Mouse (Mus musculus) common myeloid progenitor, adult 5-6 weeks (primary cell): Measurements from ENCODE around the gene Crlf2. TPM values are rescaled to one million over a fixed set of nuclear protein-coding genes. Genes with fewer than 3 reads are reported as not detected.

Experiments
- ATAC-seq: replicated peaks from 2 replicates; pipeline ENCODE4 v1.8.0; 2016; ENCODE audit warnings: low read depth, mild to moderate bottlenecking, moderate TSS enrichment, inconsistent platforms; ENCODE audit not compliant: poor library complexity, severe bottlenecking
- total RNA-seq: library from RNA; stranded (forward); fragments of 200-1000, 187-1606 nt; gene quantifications from 2 replicates; pipeline ENCODE4 v1.2.3, GENCODE M21; 2017

The Crlf2 gene
- total RNA-seq, result 15.4 and 28.1 TPM in 2 replicates

DNA sequence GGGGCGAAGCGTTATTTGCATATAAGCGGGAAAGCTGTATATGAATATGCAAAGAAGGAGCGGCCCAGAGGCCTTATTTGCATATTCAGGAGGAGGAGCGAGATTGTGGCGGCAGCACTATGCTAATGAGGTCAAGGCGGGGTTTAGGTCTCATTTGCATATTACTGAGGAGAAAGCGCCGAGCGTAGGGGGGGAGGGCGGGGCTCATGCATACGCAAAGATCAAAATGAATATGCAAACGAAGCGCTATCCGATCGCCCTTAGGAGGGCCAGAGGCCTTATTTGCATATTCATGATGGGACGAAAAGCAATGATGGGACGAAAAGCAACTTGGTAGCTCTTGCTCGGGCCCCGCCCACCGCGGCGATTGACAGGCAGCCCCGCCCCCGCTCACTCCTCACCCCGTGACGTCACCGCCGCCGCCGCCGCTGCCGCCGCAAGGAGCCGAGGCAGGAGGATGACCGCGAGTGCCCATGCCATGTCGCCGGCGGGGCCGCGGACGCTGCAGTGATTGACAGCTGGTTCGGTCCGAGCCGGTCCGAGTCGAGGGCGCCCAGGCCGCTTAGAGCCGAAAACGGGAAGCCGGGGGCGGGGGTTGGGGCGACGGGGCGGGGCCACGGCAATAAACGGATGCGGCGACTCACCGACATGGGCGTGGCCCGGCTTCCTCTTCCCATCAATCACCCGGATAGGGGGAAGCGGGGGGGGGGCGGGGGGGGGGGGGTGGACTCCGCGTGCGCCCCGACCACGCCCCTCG is at the start of gene Crlf2:
Gene Crlf2 (minus strand): TSS at position 590 of the 757 bp plus-strand sequence.
- ATAC-seq, result peak; percentile 27

DNA sequence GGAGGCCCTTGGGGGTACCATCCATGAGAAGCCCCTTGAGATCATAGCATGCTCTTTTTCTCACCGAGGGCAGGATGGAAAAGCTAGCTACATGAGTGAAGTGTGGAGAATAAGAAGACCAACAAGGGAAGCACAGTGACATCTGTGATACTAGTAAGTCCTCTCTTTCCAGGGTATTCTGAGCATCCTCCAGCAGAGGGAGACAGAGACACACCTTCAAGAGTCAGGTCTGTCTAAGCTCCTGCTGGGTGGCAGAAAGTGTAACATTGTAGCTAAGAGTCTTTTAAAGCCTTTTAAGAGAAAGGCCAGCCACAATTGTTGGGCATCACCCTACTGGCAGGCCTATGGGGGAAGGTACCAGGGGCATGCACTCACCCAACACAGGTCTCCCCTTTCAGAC is 43.8 kb upstream of the Crlf2 start:
- ATAC-seq, result peak; percentile 87

DNA sequence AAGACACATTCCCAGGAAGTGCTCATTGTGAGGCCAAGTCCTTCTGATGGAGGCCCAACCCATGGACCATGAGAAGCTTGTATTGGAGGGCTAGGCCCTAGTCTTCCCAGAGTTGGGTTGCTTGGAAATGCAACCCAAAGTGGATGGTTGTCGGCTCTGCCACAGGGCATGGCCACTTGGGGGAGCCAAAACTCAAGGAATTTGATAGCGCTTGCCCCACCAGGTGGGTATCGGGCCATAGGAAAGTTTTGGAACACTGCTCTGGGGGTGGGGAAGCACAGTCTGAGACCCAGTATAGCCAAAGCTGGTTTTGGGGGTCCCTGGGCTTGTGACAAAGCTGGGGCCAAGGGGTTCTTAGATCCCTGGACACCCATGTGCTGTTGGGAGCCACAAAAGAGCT is 42.3 kb upstream of the Crlf2 start:
- ATAC-seq, result peak; percentile 71

DNA sequence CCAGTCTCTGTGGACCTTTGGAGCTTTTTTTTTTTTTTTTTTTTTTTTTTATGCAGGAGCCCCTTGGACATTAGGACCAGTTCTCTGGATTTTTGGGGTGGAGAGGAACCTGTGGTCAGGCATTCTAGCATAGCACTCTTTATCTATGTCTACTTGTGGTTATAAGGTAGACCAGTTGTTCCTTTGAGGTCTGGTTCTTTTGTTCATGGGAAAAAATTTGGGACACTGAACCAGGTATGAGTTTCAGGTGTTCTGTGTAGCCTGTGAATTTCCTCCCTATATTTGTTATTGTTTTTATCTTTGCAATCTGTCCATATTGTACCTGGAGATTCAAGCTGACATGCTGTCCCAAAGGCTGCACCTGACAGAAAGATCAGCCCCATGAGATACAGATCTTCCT is 40.1 kb upstream of the Crlf2 start:
- no peak for ATAC-seq

DNA sequence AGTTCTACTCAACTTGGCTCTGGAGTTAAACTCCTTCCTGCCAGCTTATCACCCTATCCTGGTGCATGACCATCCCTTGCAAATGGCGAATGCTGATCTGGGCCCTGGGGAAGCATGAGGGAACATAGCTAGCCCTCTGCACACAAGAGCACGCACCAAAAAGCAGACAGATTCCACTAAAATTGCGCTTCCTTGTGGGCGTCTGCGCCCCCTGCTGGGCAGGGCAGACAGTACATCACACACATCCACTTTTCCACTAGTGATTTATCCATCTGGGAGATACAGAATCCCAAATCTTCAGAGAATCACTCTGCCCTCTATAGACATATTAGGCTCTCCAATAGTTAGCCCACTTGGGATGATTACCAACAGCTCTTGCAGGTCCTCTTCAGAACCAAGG is 37.9 kb upstream of the Crlf2 start:
- peak; percentile 79 for ATAC-seq

DNA sequence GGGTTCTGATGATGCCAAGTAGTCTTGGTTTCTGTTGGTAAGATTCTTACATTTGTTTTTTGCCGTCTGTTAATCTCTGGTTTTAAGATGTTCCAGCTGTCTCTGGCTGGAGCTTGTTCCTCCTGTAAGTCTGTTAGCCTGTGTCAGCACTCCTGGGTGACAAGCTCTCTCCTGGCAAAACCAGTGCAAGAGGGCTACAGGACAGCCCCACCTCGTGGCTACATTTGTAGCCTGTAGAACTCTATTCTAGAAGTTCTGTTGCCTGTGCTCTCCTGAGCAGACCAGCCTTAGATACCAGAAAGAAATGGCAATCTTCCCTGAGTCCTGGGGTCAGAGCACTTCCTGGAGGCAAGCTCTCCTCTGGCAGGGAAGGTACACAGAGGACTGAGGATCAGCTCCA is 4.0 kb upstream of the Crlf2 start:
- no peak for ATAC-seq

DNA sequence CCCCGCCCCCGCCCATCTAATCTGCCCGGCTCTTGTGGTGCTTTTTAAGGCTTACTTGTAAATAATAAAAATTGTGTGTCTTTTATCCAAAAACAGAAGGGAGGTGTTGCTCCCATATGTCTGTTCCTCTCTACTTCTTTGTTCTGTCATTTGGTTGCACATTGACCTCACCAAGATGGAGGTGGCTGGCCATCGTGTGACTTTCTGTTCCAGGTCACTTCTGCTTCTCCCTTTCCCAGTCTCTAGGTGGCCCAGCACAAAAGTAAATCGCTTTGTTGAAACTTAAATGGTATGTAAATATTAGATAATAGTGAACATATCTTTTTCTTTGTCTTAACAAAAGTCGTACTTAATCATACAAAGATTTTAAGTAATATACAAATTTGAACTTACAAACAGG is 398 bp upstream of the Crlf2 start:
- ATAC-seq, result no peak

DNA sequence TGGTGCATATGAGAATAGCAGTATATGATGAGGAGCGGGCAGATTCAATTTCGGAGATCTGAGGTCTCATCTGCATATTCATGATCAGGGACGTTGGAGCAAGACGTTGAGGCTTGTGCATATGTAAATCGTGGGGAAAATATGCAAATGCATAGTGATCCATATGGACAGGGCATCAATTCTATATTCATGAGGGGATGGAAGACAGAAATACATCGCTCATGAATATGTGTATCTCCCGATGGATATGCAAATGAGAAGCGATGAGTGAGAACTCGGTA is 730 bp downstream of the Crlf2 start:
- ATAC-seq, result no peak; the same call in 1 of the 2 replicates

DNA sequence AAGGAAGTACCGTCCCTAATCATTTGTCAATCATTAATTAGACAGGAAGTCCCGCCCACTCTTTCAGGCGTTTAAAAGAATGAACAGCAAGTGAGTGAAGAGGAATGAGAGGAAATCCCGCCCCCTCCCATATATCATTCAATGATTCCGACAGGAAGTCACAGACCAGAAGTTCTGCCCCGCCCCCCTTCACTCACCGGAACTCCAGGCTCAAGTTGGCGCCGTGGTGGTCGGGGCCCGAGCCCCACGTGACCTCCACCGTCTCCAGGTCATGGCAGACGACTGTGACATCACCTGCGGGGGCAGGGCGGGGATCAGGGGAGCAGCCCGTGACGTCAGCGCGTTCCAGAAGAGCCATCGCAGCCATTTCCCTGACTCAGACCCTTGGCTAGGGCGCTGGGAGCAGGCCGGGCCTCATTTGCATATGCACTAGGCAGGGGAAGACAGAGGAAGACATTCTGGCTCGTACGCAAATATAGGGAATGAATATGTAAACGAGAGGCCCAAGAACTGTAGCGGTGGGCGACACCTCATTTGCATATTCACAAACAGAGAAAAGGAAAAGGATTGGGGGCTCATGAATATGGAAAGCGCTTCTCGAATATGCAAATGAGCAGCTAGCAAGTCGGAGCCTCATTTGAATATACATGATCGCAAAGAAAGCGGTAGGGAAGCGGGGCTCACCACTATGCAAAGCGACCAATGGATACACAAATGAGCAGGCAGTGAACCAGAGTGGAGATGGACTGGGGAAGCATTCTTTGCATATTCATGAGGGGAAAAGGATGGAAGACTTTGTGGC is 1.3 kb downstream of the Crlf2 start:
- ATAC-seq, result peak; percentile 41

DNA sequence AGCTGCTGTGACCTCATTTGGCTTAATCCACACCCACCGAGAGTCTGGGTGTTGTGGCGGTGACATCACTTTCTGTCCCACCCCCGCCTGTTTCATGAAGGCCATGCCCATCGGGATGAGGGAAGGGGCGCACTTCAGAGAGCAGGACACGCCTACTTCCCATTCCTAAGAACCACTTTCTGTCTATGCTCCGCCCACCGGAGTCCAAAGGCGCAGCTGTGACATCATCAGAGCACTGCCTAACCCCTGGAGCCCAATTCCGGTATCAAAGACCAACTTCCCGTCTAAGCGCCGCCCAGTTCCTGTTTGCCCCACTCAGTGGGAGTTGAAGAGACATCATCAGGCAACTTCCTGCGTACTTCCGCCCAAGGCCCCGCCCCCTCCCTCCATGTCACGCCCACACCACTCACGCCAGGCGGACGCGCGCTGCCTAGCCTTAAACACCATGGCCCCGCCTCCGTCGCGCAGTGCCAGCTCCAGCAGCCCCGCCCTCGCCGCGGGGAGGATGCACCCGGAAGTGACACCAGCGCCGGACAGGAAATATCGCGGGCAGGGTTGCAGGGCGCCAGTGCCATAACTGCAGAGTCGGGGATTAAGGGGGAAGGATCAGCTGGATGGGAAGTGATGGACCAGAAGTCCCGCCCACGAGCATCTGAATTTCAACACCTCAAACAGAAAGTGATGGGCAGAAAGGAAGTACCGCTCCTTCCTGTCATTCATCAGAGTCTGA is 2.0 kb downstream of the Crlf2 start:
- ATAC-seq, result peak; percentile 33

DNA sequence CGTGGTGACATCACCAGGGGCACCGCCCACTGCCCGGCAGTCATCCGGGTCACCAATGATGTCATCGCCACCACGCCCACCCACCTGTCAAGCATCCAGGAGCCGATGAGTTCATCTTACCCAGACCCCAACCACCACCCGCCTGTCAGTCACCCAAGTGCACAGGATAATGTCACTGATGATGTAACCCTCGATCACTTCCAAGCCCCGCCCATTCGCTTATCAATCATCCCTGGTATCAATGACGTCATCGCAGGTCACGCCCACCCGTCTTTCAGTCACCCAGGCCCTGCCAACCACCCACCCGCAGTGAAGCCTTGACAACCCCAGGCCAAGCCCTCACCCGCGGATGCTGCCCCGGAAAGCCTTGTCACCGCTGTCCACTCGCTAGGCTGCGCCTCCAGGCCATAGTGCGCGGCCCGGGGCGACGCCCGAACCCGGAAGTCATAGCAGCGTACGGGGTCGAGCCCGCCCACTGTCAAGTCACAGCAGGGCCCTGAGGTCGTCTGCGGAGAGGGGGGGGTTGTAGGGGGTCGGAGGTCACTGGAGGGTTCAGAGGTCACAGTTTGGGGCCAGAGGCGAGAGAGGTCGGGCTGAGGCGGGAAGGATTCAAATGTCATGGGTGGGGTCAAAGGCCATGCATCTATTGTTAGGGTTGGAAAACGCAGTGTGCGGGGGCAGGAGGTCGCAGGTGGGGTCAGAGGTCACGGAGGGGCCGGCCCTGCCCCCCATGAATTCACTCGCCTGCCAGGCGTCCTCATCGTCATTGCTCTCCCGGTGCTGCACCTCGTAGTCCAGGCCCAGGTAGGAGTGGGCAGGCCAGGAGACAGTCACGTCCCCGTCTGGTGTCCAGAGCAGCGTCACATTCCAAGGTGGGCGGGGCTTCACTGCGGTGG is 2.9 kb downstream of the Crlf2 start:
- no peak for ATAC-seq

DNA sequence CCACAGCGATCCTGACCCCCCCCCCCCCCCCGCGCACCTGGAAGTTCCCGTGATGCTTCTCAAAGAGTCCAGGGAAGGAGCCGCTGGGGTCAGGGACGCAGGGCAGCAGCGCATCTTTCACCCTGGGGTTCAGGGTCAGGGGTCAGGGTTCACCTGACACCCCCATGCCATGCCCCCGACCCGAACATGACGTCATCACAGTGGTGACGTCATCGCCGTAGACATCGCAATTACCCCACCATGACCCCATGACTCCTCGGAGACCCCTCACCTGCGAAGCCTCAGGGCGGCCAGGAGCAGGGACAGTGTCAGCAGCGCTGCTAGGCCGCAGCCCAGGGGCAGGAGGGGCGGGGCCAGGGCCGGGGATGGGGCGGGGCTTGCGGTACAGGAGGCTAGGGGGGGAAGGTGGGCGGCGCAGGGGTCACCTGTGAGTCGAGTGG is 3.5 kb downstream of the Crlf2 start:
- ATAC-seq, result no peak

DNA sequence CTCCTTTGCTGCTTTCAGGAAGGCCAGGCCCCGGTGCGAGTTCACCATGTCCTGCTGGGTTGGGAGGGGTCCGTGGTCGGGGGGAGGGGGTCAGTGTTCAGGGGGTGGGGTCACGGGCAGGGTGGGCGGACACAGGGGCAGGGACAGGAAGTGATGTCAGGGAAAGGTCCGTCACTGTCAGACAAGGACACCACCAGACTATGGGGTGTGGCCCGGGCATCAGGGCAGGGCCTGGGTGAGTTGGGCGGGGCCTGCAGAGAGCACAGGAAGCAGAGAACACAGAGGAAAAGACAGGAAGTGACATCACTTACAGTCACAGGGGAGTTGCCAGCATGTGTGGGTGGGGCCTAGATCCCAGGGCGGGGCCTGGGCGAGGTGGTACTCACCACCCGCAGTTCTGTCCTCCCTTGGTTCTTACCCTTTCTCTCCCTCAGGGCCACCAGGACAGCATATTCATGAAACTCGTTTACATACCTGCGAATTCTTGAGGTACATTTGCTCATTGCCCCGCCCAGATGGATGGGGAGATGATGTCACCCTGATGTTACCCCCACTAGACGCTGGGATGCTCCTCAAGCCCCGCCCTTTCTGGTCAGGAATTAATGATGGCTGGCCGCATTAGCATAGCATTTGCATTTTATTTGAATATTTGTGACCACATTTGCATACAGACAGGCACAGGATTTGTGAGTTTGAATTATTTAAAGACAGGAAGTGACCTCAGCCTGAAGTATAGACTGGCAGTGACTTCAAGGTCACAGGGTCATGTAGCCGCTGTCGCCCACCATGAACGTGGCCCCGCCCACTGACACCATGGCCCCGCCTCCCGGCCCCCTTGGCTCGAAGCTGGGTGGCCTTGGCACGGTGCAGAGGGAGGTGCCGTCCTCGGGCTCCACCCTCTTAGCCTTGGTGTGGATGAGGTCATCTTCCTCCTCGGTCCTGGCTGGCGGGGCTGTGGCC is 4.4 kb downstream of the Crlf2 start:
- no peak for ATAC-seq

DNA sequence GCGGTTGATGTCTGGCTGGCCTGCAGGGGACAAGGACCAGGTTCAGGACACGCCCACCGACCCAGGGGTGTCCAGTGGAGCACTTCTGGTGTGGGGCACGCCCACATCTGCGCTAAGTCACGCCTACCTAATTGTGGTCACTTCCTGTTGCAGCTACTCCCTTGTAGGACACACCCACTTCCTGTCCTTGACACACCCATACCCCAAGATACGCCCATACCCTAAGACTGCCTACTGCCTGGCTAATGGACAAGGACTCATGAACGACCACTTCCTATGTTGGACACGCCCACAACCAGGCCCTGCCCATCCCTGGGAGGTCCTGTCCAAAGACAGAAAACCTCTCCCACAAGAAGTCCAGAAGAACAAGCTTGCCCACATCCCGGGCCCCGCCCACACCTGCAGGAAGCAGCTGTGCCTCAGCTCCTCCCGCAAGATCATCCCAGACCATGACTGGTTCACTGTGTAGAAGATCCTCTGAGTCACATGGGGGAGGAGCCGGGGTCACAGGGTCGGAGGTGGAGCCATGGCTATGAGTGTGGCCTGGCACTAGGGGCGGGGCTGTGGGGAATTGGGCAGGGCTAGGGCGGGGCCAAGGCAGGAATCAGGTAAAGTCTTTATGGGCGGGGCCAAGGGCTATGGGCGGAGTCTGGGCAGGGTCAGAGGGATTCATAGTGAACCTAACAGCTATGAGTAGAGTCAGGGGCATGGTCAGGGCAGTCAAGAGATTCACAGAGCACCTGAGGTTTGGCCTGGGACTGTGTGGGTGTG is 5.4 kb downstream of the Crlf2 start:
- ATAC-seq, result no peak

DNA sequence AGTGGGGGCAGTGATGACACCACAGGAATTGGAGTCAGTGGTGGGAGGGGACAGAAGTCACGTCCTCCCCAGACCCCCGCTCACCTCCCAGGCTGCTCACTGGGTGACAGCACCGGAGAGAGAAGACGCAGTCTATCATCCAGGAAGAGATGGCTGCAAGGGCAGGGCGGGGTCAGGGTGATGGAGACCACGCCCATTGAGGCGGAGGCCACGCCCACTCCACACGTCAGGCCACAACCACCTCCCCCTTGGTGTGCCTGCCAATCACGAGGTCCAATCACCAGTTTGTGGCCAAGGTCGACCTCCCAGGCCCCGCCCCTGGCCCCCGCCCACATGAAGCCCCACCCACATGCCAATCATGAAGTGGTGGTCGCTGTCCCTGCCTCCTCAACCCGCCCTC is 6.3 kb downstream of the Crlf2 start:
- ATAC-seq, result no peak

DNA sequence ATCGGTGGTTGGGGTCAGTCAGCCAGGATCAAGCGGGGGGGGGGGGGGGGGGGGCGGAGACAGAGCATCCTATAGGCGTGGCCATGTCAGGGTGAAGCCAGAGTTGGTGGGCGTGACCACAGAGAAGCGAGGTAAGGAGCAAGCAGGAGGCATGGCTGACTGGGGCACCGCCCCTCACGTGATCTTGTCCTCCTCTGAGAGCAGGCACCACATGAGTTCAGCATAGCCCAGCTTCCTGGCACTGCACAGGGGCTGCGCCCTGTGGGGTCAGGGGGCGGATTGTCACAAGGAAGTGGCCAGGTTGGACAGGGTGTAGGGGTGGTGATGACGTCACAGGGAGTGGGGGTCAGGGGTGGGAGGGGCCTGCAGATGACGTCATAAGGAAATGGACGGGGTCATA is 6.7 kb downstream of the Crlf2 start:
- no peak for ATAC-seq

DNA sequence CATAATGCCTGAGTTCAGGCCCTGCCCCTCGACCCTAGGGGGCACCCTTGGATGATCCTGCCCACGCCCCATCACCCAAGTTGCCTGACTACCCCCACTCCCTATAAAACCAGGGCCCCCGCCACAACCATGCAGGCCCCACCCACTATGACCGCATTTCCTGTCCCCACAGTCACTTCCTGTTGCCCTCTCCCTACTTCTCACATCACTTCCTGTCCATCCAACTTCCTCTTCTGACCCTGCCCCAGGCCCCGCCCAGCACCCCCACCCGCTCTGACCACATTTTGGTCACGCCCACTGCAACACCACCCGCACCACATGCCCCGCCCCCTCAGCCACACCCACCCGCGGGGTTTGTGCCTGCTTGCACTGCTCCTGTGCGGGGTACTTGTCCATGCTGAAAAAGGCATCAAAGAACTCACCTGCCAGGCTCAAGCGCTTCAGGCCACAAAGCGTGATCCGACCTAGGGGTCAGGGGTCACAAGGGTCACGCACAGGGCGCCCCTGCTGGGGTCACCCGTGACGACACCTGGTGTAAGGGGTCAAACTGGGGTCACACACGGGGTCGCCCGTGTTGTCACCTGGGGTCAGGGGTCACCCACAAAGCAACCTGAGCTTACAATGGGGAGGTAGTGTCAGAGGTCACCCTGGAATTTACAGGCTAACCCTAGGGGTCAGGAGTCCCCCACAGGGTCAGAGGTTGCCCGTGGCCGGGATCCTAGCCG is 7.6 kb downstream of the Crlf2 start:
- ATAC-seq, result no peak
